Mouse (Mus musculus): ENCODE results near the gene Cbarp.

- TF ChIP-seq CTCF (conservative IDR thresholded peaks at IDR 0.05; ENCODE audit: low read length) (no peak), NANOG (IDR thresholded peaks at IDR 0.05; ENCODE audit: borderline replicate concordance, low read length) (no peak)
Observed at GRCm38 (mm10) chr10:80162716-80163299, 22.2 kb upstream of the Cbarp start.

Measured in E14TG2a.4 (cell line).